Mouse (Mus musculus) left cerebral cortex, postnatal 4 days (tissue): ENCODE results near the gene Rpl7a. TPM values are rescaled to one million over a fixed set of nuclear protein-coding genes. Genes with fewer than 3 reads are reported as not detected.
"Not testable (repeated sequence)": the region's sequence is repeated elsewhere in the genome, so short reads cannot be mapped to it uniquely, and the experiment has no call there.

Experiments used
- DNase-seq: peaks from one replicate; pipeline ENCODE4 v3.0.0-alpha.2; 2022
- intact Hi-C: fragments of 180-260 bp; cut with DNase I; formaldehyde crosslinking; loops from one replicate; pipeline ENCODE4 v1.15.1; 2025
- total RNA-seq, 2 experiments: library from RNA; stranded (reverse); gene quantifications; 2 replicates each; pipeline ENCODE4 v1.2.3; 2021

Gene Rpl7a
- 100 to 1,000 TPM; 422 to 425 TPM for total RNA-seq

DNA sequence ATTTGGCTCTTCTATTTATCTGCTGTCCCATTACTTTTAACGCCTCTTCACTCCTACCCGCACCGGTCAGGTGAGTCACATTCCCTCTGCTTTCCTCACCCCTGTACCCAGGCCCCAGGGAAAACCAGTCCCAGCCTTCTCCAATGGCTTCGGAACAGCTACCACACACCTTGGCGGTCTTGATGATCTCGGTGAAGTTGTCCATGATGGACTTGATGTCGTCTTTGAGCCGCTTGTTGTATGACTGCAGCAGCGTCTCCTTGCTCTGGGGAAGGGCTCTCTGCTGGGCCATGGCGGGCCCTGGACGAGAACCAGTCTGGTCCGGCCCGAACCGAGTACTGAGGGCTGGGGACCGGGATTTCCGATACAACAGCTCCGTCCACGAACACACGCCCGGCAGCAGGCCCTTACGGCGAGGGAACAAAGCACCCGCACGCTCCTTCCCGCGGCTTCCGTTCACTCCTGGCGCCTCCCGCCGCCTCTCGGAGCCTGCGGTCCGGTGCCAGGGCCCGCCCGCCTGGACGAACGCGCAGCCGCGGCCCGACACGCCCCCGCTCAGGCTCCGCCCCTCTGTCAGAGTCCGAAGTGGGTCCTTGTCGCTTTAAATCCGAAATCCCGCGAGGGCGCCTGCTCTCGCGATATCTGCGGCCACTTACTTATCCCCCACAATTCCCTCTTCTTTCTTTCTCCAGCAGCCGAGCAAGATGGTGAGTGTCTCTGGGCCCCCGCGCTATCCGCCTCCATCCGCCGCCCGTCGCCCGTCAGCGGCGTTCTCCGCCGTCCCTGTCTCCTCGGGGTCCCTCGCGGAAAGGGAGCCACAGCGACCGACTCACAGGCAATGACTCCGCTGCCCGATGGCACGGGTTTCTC is at the start of gene Rpl7a, which contains the start of gene Med22:
Gene Rpl7a (plus strand): TSS at position 641 of the 870 bp plus-strand sequence.
Gene Med22 (minus strand): TSS at position 554 of the 870 bp plus-strand sequence.
- intact Hi-C loops = no loop called here
- peak; percentile 100 for DNase-seq

GRCm38 (mm10) chr2:26862856-26863255 is 47.7 kb upstream of the Rpl7a start:
- no peak for DNase-seq
- intact Hi-C loops = no loop called here

GRCm38 (mm10) chr2:26864879-26865278 is 45.7 kb upstream of the Rpl7a start, which contains the start of gene Abo:
Gene Abo, minus strand, starts transcription at chr2:26864979.
- DNase-seq = no peak
- intact Hi-C loops = no loop called here

- intact Hi-C loops = no loop called here
- no peak for DNase-seq
Measured at GRCm38 (mm10) chr2:26870666-26871065, 39.9 kb upstream of the Rpl7a start.

- intact Hi-C loops = no loop called here
- DNase-seq = no peak
Measured at GRCm38 (mm10) chr2:26878571-26878970, 32.0 kb upstream of the Rpl7a start.

DNA sequence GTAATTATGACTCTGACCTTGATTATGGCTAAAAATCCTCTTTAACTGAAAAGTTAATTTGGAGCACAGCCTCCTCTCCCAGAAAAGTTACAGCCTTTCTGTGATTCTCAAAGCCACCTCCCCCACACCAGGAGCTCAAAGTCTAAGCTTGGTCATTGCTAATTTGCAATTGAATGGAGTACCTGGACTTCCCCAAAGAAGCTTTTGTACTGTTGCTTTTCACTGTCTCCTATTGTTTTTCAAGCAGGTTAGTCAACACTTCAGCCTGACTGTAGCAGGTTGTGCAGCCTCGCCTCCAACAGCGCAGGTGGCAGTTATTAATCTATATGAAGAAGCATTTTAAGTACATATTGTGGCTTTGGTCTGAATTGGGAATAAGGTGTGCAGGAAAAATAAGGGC is 25.0 kb upstream of the Rpl7a start:
- intact Hi-C loops, DNase-seq: not testable (repeated sequence)

DNA sequence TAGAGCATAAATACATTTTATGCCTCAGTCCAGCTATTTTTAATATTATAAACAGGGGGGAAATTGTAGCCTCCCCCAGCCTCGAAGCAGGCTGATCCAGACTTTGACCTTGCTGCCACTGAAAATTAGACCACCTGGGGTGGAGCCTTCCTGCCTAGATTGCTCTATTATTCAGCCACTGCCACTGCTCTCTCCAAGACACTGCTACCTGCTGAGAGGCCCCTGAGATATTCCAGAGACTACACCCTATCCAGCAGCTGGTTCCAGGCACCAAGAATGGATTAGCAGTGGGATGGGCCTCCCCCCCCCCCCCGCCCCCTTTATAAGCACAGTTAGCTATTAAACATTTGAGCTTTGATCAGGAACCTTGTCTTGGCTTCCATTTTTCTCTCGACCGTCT is 24.4 kb upstream of the Rpl7a start:
- DNase-seq = not testable (repeated sequence)

DNA sequence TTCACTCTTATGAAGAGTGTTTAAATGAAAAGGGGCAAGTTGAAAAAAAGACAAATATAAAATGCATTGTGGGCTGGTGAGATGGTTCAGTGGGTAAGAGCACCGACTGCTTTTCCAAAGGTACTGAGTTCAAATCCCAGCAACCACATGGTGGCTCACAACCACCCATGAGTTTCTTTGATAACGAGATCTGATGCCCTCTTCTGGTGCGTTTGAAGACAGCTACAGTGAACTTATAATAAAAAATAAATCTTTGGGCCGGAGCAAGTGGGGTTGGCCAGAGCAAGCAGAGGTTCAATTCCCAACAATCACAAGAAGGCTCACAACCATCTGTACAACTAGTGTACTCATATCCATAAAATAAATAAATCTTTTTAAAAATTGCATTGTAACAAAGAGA is 14.7 kb upstream of the Rpl7a start:
- no peak for DNase-seq
- intact Hi-C loops = no loop called here

More for the DNA sequence above, 24.4 kb upstream of the Rpl7a start:
- intact Hi-C loops = not testable (repeated sequence)

DNA sequence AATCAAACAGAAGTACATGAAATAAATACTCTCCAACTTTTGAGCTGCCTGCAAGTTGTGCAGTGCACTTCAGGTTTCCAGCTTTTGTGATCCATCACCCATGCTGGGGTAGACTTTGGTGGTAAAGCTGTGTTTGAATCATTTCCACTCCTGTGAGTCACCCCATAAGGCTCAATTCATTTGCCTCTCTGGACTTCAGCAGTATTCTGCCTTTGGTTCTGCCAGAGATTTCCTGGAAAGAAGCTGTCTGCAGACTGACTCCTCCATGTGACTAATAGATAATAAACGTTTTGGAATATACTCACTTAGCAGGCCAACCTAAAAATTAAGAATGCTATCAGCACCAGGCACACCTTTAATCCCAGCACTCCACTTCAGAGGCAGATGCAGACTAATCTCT is 9.8 kb upstream of the Rpl7a start:
- DNase-seq = no peak
- intact Hi-C loops = loop anchor here (5.0 kb wide), 1 partner anchor 253 kb away; no protein-coding TSS in a partner anchor

DNA sequence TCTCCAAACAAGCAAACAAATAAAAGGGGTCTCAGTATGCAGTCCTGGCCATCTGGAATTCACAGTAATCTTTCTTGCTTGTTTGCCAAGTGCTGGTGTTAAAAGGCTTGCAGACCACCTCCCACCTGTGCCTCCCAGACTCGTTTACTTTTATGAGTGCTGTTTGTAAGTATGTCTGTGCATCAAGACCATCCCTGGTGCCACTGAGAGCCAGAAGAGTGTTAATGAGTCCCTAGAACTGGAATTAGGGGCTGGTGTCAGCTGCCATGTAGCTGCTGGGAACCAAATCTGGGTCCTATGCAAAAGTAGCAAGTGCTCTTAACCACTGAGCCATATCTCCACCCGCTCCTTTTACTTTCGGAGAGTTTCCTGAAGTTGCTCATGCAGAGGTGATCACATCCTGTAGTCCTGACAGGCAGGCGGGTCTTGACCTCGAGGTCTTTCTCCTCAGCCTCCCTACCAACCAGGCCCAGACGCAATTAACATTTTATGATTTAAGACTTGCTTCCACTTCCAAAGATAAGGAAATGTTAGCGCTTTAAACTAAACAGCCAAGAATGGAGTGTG is 8.6 kb upstream of the Rpl7a start:
- intact Hi-C loops = loop anchor here (5.0 kb wide), 1 partner anchor 255 kb away; no protein-coding TSS in a partner anchor
- DNase-seq = no peak

DNA sequence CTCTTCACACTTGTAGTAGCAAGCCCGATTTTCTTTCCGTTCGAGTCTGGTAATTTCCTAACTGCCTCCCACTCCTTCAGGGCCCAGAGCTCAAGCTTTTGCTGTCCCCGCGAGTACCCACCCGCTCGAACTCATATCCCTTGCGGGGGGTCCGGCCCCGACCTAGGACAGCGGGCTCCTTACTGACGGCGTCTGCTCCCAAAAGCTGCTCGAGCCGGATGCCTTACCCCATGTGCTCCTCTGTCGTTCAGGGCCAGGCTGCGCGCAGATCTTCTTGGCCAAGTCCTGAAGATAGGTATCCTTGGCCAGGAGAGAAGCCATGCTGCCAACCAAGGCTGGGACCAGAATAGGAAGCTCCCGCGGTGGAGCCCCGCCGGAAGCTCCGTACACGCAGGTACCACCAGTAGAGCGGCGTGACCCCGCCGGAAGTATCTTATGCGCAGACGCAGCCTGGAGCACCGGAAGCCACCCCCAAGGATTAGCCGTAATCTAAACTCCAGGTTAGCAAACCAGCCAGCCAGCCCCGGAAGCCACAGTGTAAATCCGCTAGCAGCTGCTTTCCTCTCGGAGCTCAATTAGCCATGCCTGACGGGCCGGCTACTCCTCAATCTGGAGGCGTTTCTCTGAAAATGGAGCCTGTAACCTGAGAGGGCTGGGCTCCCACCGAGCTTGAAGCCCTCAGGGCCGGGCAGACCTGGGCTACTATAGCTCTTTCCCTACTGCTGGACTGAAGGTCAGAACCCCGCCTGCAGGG is 7.9 kb upstream of the Rpl7a start, which contains the start of gene Surf6:
Gene Surf6 (minus strand): TSS at position 413 of the 754 bp plus-strand sequence.
- intact Hi-C loops = loop anchor here (5.0 kb wide), 1 partner anchor 255 kb away; no protein-coding TSS in a partner anchor
- DNase-seq = peak; percentile 93

- intact Hi-C loops = loop anchor here (5.0 kb wide), 1 partner anchor 256 kb away; no protein-coding TSS in a partner anchor
- DNase-seq = no peak
Measured at GRCm38 (mm10) chr2:26903311-26903710, 7.3 kb upstream of the Rpl7a start.

DNA sequence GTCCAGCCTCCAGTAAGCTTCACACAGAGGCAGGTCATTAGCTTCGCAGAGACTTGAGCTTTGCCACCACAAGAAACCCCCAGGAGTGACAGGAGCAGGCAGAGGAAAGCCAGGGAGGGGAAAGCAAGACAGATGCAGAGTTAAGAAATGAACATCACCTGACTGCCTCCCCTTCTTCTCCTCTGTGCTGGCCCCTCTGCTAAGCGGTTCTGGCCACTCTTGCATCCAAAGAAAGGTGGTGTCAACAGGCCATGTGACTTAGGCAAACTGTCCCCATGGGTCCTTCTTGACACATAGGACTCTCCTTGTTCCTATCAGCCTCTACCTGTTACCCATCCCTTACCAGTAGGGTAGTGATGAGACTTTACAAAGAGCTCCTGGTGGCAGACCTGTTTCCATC is 4.6 kb upstream of the Rpl7a start:
- DNase-seq = no peak
- intact Hi-C loops = no loop called here

DNA sequence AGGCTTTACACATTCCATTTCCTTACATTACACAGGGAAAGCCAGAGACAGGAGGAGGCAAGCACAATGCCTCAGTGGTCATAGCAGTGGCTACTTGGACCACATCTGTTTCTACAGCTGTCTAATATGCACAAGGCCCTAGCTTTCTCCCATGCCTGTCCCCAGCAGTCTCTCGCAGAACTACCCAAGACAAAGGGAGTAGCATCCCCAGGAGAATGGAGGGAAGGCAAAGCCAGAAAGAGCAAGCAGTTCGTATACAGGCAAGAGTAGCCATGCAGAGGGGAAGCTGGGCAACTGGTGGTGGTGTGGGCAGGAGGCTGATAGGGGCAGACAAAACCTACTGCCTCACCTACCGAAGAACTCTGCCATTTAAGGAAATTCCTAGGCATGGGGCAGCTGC is 4.1 kb upstream of the Rpl7a start:
- intact Hi-C loops = no loop called here
- DNase-seq = no peak

DNA sequence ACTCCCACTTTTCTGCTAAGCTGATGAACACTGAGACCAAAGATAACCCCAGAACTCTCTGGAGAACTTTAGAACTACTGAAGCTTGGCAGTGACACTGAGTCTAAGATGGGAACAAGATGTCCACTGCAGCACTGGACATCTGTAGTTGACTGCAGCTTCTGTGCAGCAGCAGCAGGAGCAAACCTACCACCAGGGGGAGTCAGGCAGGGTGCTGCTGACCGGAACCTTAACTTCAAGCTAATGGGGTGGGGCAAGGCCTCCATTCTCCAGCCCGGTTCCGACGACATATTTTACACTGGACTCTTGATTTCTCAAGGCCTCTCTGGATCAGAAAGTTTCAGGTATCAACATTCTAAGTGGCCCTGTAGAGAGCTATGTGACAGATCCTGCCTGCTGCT is 3.5 kb upstream of the Rpl7a start:
- intact Hi-C loops = no loop called here
- DNase-seq = peak; percentile 44

DNA sequence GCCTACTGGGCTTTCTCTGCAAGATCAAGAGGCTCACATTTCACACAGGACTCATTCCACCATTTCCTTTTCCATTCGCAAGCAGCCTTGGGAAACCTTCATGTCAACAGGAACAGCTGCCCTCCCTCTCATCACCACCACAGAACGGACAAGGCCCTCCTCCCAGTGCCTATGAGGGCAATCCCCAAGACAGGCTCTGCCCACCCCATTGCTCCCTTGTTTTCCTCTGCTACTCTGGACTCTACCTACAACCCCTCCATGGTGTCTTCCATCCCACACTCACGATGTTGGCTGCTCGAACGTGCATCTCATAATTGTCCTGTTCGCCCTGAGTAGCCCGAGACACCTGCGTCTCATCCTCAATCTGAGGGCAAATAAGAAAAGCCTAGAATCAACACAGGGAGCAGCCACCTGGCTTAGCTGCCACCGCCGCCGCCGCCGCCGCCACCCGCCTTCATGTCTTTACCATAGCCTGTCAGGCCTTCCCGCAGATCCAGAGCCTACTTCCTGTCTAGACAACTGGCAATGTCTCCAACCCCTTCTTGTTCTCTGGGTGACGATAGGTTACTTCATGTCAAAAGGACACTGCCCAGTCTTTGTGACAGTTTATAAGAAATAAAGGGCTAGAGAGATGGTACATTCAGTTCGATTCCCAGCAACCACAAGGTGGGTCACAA is 1.7 kb upstream of the Rpl7a start:
- intact Hi-C loops = no loop called here
- DNase-seq = no peak

DNA sequence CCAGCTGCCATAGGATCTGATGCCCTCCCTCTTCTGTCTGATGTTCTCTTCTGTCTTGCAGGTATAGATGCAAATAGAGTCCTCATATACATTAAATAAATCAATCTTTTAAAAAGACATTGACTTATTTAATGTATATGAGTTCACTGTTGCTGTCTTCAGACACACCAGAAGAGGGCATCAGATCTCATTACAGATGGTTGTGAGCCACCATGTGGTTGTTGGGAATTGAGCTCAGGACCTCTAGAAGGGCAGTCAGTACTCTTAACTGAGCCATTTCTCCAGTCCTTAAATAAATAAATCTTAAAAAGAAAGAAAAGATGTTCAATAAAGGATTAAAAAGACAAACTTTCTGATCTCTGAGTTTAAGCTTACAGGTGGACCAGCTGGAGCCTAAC is 1.2 kb upstream of the Rpl7a start:
- no peak for DNase-seq
- intact Hi-C loops = no loop called here

GRCm38 (mm10) chr2:26910994-26911765 is 616 bp downstream of the Rpl7a start:
- DNase-seq = peak; percentile 79
- intact Hi-C loops = no loop called here

DNA sequence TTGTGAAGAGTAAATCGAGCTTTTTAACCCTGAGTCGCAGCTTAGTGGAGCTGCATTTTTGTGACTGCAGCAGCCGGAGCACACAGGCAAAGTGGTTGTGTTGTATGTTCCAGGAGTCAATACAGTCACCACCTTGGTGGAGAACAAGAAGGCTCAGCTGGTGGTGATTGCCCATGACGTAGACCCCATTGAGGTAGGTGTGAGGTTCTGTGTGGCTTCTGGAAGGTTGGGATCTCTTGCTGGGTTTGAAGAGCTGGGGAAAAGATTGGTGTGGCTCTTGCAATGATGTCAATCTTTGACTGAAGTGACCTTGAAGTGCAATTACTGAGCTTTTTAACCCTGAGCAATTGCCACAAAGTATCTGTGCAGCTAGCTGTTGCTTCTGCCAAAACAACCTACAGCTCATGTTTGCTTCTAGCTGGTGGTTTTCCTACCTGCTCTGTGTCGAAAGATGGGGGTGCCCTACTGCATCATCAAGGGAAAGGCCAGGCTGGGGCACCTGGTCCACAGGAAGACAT is 1.7 kb downstream of the Rpl7a start:
- intact Hi-C loops = no loop called here
- DNase-seq = no peak
